Mouse (Mus musculus) CD4-positive, CD25-positive, alpha-beta regulatory T cell, adult 2 months (primary cell): Measurements from ENCODE around the gene Plekhj1.
A peak's percentile ranks its signal among the peaks of the same experiment; 100 is the strongest.

ENCODE experiments used
- DNase-seq: peaks from one replicate; pipeline ENCODE4 v3.0.0-alpha.2; 2012; ENCODE audit warnings: low read depth, low spot score

Gene Plekhj1

DNA sequence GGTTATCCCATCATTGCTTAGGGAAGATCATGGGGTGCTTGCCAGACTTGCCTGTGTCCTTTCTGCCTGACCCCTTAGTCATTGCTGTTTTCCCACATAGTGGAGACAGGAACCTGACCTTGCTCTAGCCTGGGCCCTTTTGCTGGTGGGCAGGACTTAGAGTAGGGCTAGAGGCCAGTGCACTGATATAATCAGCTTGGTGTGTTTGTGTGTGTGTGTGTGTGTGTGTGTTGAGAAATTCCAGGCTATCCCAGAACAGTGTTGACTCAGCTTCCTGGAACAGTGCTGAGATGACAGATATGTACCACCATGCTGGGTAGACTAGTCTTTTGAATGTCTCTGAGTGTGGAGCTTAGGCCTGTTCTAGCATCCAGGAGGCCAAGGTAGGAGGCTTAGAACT is 18.9 kb downstream of the Plekhj1 start:
- DNase-seq: no peak

DNA sequence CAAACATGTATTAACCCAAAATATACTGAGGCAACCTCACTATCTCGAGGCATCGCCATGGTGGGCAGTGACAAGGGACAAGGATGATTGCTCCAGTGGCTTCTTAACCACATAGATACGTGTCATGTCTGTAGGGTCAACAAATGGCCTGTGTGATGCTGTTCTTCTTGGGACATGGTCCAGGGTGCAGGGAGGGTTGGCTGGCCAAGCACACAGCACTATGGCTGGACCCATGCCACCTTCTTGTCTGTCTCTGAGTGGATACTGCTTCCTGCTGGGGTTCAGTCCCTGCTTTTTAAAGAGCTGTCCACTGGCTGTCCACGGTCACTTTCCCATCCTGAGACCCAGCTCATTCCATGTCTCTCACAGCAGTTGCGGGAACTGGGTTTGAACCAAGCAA is 21.3 kb downstream of the Plekhj1 start:
- DNase-seq: no peak

DNA sequence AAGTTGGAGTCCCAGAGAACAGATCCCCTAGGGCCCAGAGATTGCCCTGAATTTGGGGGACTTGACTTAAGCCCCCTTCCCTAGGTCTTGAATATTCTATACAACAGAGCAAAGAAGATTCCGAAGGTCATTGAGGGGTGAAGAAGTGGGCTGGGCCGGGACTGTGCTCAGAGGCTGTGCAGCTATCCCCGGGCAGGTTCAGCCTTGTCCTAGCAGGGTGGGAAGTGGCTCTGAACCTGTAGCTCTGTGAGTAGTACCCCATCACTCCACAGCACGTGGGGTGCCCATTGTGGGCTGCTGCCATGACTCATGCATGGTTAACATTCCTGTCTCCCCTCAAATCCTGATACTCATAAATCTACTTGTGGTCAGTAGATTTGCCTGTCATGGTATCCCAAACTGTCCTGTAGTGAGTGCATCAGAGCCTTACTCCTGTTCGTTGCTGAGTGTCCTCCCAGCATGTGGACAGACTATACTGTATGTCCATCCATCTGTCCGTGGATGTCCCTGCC is 22.0 kb downstream of the Plekhj1 start:
- no peak for DNase-seq

DNA sequence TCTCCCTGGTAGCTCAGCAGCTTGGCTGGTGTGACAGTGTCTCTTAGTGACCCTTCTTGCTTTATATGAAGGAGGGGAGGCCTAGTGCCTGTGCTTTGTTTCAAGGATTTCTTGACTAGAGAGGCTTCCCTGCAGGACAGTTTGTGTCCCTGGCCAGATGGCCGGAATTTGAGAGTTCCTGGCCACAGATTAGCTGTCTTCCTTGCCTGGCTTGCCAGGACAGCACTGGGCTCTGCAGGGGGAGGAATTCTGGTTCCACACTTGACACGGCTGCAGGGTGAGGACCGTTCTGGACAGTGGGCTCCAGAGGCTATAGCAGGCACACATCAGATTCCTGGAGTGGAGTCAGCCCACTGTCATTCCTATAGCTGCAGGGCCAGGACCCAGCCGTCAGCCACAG is 22.7 kb downstream of the Plekhj1 start:
- DNase-seq: no peak

DNA sequence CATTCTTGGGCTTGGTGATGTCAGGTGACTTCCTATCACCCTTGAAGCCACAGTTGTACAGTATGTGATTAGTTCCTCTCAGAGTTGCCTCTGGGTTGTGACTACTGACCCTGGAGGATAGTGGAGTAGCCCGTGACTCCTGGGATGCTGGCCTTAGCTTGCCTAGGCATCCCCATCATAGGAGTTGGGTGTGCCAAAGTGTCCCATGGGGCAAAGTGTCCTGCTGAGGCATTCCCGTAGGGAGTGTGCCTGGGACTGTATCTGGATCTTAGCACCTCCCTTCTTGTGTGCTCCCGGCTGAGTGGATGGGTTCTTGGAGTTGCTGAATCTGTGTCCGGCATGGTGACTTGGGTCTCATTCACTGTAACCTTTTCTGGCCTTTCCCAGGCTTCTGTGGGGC is 23.4 kb downstream of the Plekhj1 start:
- DNase-seq: no peak

DNA sequence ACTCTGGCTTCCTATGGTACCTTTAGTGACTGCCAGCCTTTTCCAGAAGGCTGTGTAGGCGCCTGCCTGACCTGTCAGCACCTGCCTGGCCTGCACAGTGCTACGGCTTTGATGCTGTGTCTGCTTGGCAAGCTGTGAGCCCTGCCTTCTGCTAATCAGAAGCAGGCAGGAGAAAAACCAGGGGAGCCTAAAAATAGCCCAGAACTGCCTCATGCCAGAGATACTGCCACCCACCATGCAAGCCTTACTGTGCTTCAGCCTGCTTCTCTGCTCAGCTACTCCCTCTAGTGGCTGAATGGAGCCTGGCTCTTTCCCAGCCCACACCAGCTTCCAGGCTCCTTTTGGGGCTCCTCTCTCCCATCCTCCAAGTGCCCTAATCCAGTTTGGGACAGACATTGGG is 23.9 kb downstream of the Plekhj1 start:
- peak; percentile 81 for DNase-seq

DNA sequence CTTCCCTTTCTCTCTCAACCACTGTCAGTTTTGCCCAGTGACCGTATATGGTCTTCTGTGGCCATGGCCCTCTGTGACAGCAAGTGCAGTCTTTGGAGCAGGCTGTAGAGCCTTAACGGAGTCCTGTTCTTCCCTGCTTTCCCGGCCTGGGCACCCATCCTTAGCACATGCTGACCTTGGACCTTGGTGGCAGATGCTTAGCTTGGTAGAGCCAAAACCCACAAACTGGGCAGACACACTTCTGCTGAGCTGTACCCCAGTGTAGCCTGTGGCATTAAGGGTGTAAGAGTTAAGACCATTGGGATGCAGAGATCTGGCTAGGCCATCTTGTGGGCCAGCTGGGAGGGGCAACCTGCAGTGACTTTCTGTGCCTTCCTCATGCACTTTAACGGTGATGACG is 24.6 kb downstream of the Plekhj1 start:
- DNase-seq: no peak

DNA sequence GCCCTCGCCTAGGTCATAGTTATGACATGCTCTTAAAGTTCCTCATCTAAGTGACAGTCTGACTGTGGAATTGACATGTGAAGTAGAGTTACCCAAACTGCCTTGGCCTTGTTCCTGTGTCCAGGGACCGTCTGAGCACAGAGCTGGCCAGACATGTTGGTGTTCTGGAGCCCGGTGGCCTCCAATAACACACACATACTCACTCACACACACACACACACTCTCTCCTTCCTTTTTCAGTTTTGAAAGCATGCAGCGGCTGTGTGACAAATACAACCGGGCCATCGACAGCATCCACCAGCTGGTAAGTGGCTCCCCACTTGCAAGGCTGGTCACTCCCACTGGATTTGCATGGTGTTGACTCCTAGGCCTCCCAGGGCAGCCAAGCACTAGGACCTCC is 30.1 kb downstream of the Plekhj1 start:
- no peak for DNase-seq

DNA sequence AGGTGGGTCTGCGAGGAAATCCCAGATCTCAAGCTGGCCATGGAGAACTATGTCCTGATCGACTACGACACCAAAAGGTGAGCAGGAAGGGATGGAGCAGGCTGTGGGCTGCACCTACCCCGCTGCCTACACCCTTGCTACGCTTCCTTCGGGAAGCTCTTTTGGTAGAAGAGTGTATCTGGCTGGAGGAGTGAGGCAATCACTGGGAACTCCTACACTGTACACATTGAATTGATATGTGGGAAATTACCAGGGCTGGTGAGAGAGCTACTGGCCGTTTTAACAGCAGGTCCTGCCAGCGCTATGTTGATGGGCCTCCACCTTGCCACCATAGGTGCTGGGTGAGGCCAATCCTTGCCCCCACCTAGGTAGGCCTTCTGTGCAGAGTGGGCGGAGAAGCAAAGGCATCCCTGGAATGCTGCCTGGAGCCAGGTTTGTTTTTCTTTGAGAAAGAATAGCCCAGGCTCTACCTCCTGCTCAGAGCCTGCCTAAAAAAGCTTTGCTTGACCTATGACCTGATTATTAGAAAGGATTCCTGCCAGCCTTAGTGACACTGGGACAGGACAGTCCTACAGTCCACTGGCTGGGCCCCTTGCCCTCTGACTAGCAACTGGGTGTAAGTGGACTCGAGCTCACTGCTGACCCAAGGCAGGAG is 32.1 kb downstream of the Plekhj1 start:
- DNase-seq: no peak

DNA sequence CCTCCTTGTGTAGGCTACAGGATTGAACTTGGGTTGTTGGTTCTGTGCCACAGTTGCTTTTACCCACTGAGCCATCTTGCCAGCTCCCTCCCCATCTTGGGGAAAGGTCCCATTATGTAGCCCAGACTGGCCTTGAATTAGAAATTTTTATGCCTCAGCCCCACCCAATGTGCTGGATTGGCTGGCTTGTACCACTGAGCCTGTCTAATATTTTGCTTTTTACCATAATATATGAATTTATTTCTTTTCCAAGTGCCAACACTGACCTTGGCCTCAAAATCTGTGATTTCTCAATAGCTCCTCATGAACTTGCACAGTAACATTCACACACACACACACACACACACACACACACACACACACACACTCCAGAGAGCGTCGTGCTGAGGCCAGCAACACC is 32.7 kb downstream of the Plekhj1 start:
- no peak for DNase-seq

DNA sequence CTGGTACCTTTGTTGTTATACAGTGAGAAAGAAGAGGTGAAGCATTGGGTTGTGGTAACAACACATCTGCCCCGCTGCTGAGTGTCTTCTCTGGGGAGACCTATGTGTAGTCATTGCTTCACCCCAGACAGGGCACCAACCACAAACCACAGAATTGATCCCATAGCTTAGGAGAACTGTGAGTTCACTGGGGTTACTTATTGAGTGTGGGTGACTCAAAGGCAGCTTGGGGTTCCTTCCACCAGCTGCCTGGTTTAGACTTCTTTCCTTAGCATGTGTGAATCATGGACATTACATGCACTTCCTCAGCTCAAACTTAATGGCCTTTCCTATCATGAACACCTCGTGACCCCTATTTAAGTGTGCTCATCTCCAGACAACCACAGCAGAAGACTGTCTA is 34.9 kb downstream of the Plekhj1 start:
- peak; percentile 40 for DNase-seq

DNA sequence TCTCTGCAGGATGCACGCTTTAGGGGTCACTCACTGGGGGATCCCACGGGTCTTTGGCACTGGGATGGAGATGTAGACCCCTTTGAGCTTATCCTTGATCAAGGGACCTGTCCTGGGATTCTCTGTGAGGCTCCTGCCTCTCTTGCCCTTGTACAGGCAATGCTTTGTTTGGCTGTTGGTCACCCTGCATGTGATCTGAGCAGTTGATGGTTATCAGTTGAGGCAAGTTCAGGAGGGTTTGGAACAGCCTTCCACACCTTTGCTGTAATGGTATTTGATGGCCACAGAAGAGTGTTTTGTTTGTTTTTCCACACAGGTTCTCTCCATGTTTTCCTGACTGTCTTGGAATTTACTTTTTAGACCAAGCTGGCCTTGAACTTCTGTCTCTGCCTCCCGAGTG is 36.6 kb downstream of the Plekhj1 start:
- no peak for DNase-seq

DNA sequence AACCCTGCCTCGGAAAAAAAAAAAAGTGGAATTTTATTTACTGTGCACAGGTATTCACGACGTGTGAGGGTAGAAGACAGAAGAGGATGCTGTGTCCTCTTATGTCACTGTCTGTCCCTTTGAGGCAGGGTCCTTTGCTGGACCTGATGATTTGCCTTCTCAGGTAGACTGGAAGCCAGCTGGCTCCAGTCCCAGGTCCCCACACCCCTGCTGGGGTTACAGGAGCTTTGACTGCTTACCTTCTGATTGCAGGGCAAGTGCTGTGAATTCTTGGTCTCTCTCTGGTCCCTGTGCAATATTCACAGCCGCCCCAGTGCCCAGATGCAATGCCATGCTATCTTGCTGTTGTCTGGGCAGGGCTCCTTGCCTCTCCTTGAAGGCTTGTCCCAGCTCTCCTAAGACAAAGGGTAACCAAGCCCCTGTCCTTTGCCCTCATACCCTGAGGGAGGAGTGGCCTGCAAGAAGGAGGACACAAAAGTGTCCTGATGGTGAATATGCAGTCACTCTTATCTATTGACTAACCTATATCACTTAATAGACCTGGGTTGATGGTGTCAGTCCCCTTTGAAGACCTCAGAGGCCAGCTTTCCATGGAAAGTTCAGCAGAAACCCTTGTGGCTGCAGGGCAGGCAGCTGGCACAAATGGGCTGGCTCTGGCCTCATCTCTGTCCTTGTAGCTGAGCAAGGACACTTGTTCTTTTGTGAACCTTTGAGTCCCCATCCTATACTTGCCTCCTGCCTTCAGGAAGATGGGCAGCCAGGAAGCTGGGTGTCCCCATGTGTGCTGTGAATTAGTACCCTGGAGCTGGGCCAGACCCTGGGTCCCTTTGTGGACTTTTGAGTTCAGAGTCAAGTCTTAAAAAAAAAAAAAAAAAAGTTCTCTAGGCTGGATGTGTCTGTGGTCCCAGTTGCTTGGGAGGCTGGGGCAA is 37.6 kb downstream of the Plekhj1 start:
- DNase-seq: no peak

DNA sequence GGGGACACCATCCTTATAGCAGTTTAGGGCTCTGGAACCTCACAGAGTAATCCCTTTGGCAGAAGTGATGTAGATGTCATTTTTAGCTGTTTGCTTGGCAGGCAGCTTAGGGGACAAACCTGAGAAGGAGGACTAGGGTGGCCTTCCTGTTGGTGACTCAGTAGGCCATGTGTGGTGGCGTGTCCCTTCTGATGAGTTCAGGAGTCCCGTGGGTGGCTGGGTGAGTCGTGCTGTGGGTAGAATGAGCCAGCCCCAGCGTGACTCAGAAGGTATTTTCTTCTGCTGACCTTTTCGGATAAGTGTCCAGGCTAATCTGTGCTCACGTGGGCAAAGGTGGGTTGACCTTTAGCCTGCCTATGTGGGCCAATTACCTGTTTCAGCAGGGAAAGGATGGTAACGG is 39.8 kb downstream of the Plekhj1 start:
- DNase-seq: peak; percentile 36

DNA sequence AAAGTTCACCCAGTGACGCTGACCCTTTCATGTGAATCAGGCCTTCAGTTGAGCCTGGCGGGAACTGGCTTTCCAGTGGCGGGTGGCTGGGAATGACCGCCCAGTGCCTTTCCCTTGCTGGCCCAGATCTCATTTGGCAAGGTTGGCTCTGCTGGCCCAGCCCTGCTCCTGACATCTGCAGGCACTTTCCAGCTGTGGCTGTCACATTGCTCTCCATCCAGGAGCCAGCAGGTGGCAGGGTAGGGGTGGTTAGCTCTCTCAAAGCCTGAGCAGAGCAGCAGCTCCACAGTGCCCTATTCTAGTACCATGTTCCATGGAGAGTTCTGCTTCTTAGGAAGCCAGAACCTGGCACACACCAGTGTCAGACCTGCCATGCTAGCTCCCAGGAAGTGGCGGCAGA is 40.7 kb downstream of the Plekhj1 start:
- DNase-seq: peak; percentile 87

DNA sequence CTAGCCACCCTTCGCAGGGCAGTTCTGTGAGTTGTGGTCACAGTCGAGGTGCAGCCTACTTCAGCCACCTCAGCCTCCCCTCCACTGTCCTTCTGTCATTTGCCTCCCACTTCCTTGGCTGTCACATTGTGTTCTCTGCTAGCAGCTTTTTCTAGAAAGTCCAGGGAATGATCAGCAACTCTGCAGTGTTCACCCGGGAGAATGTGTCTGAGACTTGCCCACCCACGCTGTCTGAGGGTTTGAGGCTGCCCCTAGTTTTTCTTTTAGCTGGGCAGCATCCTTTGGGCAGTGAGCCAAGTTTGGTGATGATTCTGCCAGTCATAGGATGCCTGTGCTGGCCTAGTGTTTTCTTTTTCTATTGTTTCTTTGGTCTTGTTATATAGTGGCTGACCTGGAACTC is 41.5 kb downstream of the Plekhj1 start:
- peak; percentile 42 for DNase-seq

DNA sequence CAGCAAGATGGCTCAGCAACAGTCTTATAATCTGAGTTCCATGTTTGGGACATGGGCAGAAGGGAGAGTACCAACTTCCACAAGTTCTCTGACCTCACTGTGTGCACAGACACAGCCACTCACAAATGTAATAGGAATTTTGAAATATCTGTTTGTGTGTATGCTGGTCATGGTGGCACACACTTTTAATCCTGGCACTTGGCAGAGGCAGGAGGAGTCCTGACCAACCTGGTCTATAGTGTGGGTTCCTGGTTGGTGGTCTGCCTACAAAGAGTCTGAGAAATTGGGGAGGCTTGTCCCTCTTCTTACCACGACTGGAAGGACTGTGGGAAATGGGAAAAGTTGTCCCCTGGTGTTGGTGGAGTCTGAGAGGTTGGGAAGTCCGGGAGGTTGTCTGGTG is 41.9 kb downstream of the Plekhj1 start:
- no peak for DNase-seq

DNA sequence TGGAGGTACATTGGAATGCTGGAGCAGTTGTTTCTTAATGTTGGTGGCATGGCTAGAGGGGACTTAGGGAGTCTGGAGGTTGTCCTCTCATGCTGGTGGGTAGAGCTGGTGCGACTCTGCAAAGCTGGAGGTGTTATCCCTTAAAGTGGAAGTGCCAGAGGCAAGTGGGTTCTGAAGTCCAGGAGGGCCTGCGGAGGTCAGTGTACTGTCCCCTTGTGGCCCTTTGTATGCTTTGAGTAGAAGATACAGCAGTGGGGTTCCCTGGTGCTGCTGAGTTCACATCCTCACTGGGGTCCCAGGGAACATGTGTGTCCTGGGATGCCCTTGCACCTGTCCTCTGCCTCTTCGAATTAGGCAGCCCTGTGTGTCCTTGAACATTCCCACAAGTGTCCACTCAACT is 42.3 kb downstream of the Plekhj1 start:
- no peak for DNase-seq

DNA sequence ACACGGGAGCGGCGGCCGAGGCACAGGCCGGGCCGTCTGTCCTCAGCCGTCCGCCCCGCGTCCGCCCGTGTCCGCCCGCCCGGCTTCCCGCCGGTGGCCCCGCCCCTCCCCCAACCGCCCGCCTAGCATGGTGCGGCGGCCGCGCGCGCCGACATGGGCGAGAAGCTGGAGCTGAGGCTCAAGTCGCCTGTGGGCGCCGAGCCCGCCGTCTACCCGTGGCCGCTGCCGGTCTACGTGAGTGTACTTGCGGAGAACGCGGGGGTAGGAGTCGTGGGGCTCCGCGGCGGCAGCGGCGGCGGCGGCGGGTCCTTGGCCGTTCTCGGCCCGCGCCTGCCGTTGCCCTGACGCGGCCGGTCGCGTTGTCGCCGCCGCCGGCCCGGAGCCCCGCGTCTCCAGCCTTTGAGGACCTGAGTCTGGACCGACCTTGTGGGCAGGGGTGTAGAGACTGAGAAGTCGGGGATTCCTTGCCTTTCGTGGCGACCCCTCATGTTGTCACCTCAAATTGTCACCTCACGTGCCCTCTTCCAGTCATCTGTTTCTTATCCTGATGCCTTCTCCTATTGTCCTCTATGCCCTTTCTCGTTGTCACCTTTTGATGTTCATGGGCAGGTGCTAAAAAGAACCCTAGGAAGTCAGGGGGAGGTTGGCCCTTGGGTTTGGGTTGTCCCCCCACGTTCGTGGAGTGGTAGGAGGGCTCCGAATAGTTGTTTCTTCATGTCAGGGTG is 43.0 kb downstream of the Plekhj1 start:
- no peak for DNase-seq

DNA sequence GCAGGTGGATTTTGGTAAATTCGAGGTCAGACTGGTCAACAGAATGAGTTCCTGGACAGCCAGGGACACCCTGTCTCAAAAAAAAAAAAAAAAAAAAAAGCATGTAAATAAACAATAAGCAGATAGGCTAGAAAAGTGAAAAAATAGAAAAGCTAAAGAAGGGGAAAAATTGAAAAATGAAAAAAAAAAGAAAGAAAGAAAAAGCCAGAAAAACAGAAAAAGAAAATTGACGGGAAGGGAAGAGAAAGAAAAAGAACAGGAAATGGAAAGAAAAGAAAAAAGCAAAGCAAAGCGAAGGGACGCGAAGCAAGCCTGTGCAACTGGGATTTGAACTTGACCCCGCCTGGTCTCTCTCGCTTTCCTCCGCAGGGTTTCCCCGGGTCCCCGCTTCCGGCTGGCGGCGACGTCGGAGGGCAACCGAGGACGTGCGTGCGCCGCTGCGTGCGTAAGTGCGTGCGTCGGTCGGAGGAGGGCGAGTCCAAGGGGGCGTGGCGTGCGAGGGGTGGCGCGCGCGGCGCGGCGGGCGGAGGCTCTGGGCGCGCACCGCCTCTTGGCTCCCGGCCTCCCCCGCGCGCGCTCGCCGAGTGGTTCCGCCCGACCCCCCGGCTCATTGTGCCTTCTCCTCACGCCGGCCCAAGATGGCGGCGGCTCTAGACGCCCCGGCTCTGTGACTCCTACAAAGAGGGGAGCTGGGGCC is 43.7 kb downstream of the Plekhj1 start, which contains the start of gene Dot1l:
TSS of gene Dot1l (plus strand) at position 613 of the 697 bp plus-strand sequence.
- DNase-seq: peak; percentile 100

DNA sequence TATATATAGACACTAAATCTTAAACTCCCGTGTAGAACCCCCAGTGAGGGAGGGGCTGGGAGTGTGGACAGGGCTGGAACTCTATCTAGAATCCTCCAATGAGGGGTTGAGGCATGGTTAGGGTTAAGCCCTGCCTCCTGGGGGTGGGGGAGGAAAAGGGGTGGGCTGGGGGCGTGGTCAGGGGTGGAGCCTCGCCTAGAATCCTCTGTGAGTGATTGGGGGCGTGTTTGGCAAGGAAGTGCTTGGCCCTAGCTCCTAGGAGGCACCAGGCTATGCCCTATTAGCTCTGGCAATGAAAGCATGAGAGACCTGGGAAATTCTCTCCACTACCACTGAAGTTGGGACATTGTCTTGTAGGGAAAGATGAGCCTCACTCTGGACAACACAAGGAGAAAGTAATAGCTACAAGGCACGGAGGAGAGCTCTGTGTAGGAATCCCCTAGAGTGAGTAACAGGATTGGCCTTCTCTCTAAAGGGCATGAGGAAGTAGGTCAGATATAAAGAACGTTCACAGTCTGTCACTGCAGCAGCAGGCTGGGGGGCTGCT is 46.3 kb downstream of the Plekhj1 start:
- peak; percentile 84 for DNase-seq
